Mouse (Mus musculus) left cerebral cortex, postnatal 36 days (tissue): ENCODE measurements at regions not wholly inside any gene's neighbourhood (a gene's known extent, or its start where the extent isn't known, plus 50 kb on each side); places are given as distances from the start of the nearest gene placed in this dataset.
A peak's percentile ranks its signal among the peaks of the same experiment; 100 is the strongest.

ENCODE experiments used
- DNase-seq, 2 experiments: peaks; one replicate each; pipeline ENCODE4 v3.0.0; 2021 to 2022; ENCODE audit warnings: low spot score in 2 of 2, mixed read lengths in 1 of 2
- intact Hi-C: fragments of 180-260 bp; cut with DNase I; formaldehyde crosslinking; loops from one replicate; pipeline ENCODE4 v1.15.1; 2025

DNA sequence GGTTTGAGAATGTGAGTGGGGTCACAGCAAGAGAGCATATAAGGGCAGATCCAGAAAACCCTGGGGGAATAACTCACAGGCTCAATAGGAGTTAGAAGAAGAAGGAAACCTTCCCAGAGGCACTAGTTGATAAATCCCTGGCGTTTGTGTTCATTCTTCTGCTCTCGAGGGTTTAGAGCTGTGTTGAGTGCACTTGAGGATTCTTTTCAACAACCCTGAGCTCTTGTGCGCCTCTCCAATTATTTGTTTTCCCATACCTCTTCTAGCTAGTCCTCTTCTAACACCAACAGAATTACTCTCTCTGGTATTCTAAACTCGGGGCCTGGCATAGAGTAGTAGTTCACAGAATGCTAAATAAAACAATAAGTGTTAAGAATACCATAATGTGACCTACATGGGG, 151.9 kb upstream of the Cttnbp2 start:
- DNase-seq, result no peak
- intact Hi-C loops, result no loop called here

GRCm38 (mm10) chr6:18670677-18671076, 156.0 kb upstream of the Cttnbp2 start:
- intact Hi-C loops, result no loop called here
- no peak for DNase-seq

DNA sequence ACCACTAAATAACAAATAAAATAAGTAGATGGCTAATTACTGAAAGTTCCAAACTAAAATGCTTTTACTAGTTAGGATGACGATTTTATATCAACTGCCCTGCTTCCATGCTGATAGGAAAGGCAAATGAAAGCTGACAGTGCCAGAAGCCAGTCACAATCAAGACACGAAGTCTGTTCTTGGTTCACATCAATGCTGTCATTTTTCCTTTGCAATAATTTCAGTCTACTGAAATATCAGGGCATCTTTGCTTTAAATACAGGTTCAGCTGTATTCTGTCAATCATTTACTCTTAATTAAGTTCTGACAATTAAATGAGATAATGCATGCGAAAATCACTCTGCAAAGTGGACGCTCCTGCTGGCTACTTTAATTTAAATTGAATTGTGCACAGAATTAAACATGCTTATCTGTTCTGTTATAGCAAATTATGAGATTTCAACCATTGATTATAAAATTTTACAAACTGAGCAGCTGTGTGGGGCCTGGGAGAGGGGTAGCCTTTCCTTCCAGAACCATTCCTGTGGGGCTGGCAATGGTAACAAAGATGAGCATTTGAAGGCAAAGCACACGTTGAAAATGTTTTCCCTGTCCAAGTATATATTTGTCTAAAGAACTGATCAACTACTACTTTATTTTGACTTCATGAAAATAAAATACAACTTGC, 160.1 kb upstream of the Cttnbp2 start:
- intact Hi-C loops, result no loop called here
- no peak for DNase-seq

DNA sequence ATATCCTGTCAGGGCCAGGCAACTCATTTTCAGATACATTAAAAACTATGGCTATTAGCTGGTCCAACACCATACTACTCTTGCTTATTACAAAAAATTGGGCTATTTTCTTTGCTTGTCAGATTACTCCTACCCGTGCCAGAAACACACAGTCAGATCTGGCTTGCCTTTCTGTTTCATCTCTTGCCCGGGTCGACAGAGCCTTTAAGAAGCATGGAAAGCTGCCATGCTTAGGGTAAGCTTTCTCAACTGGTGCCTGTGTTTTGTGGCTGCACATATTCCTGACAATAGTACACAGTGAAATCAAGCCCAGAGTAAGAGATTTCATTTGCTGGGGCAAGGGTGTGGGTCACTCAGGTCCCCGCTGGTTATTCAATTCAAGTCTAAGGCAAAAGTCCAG, 162.5 kb upstream of the Cttnbp2 start:
- DNase-seq, result no peak
- intact Hi-C loops, result no loop called here

GRCm38 (mm10) chr6:18680712-18681111, 166.1 kb upstream of the Cttnbp2 start:
- intact Hi-C loops, result no loop called here
- no peak for DNase-seq

- peak in 1 of 2 experiments; percentile 20 for DNase-seq
- intact Hi-C loops, result no loop called here
Observed at GRCm38 (mm10) chr6:18682043-18682442, 166.3 kb upstream of the Lsm8 start.

DNA sequence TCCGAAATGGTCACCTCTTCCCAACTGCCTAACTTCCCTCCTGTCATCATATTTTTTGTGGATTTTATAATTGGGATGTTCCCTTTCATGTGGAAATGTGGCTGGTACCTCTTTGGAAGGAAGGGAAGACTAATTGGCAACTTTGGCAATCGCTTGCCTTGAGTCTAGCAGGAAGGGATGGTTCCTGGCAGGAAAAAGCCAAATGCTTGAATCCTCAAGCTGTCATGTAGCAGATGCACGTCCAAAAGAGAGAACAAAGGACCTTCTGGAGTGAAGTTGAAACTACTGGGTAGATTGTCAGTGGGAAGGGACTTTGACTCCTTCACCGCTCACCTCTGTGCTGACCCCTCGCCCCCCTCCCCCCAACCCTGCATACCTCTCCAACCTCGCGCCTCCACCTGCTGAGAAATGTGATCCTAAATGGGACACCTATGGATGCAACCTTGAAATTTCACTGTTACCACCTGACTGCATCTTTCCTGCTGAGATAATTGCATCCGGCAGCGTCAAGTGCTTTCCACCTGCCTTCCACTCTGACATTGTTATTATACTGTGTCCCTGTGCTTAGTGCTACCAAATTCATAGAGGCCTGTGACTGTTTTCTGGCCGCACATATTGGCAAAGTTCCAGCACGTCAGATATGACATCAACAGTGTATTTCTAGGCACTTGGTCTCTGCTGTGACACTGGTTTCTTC, 159.6 kb upstream of the Lsm8 start:
- no peak for DNase-seq
- intact Hi-C loops, result no loop called here

- intact Hi-C loops, result no loop called here
- DNase-seq, result no peak
Observed at GRCm38 (mm10) chr6:18697536-18697935, 150.8 kb upstream of the Lsm8 start.

- DNase-seq, result no peak
- intact Hi-C loops, result no loop called here
Observed at GRCm38 (mm10) chr6:18698989-18699728, 149.2 kb upstream of the Lsm8 start.

GRCm38 (mm10) chr6:18699729-18700386, 148.5 kb upstream of the Lsm8 start:
- intact Hi-C loops, result no loop called here
- DNase-seq, result no peak

DNA sequence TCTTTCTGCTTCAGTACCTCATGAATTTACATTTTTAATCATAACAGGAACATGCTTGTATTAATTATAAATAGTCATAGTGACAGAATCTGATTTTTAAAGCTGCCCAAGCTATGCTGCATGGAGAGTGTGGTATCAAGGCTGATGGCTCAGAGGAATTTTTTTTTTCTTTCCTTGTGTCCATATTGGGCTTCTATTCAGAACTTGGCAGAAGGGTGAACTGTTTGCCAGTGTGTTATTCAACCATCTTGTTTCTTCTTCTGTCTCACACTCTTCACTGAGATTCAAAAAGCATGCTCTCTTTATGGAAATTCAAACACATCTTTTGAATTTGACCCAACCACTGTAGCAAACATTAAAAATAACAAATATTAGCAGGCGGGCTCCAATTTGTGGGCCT, 137.6 kb upstream of the Lsm8 start:
- DNase-seq, result no peak
- intact Hi-C loops, result no loop called here

- peak; percentile 38 to 51 for DNase-seq
- intact Hi-C loops, result no loop called here
Observed at GRCm38 (mm10) chr6:18748859-18749258, 99.5 kb upstream of the Lsm8 start.

- no peak for DNase-seq
- intact Hi-C loops, result no loop called here
Observed at GRCm38 (mm10) chr6:18764536-18764935, 83.8 kb upstream of the Lsm8 start.

DNA sequence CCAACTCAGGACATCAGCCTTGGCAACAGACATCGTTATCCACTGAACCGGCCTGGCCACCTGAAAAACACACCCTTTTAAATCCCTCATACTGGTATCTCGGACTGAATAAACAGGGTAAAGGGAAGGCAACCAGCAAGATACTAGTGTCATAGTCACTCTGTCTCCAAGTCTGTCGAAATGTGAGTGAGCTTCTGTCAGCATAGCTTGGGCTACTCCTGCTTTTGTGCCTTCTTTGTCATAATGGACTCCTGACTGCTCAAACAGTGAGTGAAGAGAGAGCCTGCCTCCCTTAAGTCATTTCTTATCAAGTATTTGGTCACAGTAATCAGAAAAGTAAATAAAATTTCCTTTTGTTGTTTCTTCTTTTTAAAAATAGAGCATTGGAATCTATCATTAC, 53.0 kb upstream of the Lsm8 start:
- DNase-seq, result no peak
- intact Hi-C loops, result no loop called here

GRCm38 (mm10) chr6:18795847-18796246, 52.5 kb upstream of the Lsm8 start:
- DNase-seq, result no peak
- intact Hi-C loops, result no loop called here

- no peak for DNase-seq
- intact Hi-C loops, result no loop called here
Observed at GRCm38 (mm10) chr6:18796540-18796939, 51.8 kb upstream of the Lsm8 start.
